Mouse (Mus musculus) embryonic fibroblast, embryonic 13.5 days (primary cell): Measurements from ENCODE around the gene Dgat2.

Experiments used
- CTCF ChIP-seq: IDR thresholded peaks from 2 replicates; pipeline ENCODE4 v1.5.1; 2011; ENCODE audit warnings: mild to moderate bottlenecking, control low read depth, low read length, moderate library complexity, borderline replicate concordance; ENCODE audit not compliant: insufficient read depth
- POLR2A ChIP-seq: IDR thresholded peaks from 2 replicates; pipeline ENCODE4 v1.6.1; 2011; ENCODE audit warnings: low read depth, mild to moderate bottlenecking, control low read depth, low read length, moderate library complexity

GRCm38 (mm10) chr7:99164873-99165410, 17.6 kb downstream of the Dgat2 start:
- no peak for TF ChIP-seq POLR2A
- TF ChIP-seq CTCF = no peak
